Mouse (Mus musculus): Measurements from ENCODE around the gene Cenpb.
"Not testable (repeated sequence)": the region's sequence is repeated elsewhere in the genome, so short reads cannot be mapped to it uniquely, and the experiment has no call there.

Cenpb gene

DNA sequence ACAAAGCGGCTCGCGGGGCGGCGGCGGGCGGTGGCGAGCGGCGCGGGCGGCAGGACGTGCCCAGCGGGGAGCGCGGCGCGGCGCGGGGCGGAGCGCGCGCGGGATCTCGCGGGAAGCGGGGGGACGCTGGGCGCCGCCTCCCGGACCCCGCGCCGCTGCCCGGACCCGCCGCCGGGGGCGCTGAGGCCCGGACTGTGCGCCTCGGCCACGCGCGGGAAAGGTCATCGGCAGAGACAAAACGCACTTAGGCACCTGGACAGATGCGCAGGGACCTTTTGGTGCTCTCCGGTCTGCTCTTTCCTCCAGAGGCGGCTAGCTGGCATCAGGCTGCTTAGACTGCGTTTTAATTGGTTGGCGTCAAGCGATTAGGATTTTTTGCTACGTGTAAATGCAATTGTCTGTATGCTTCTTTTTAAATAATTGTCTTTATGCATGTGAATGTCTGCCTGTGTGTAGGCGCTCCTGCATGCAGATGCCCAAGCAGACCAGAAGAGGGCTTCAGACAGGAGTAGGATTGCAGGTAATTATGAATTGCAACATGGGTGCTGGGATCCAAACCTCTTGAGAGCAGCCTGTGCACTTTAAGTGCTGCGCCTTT is at the start of gene Cenpb:
TSS of gene Cenpb (minus strand) at position 78 of the 598 bp plus-strand sequence.
- peak; percentile 82 for DNase-seq (ENCODE audit: low read depth, low spot score)

DNA sequence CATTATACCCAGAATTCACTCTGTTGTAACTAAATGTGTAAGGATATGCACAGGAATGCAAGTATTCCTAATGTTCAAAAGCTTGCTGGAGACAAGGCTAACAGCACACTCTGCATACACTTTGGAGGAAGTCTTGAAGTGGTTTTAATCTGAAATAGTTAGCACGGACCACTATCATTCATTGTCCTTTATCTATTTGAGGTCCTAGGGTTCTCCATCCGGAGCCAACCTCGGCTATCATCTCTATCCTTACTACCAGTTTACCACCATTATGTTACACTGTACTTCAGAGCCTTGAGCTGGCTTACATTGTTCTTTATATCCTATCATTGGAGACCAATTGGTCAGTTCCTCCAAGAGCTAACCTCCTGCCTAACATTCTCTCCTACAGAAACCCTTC is 47.4 kb upstream of the Cenpb start:
- DNase-seq (ENCODE audit: low read depth, low spot score), result no peak

DNA sequence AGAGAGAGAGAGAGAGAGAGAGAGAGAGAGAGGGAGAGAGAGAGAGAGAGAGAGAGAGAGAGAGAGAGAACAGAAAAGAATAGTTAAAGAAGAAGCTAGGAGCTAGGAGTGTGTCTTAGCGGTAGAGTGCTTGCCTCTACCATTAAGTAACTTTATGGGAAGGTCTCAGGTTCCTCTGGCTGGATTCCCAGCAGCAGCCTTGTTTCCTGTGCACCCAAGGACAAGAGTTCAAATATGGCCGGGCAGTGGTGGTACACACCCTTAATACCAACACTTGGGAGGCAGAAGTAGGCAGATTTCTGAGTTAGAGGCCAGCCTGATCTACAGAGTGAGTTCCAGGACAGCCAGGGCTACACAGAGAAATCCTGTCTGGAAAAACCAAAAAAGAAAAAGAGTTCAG is 46.8 kb upstream of the Cenpb start:
- DNase-seq (ENCODE audit: low read depth, low spot score), result not testable (repeated sequence)

DNA sequence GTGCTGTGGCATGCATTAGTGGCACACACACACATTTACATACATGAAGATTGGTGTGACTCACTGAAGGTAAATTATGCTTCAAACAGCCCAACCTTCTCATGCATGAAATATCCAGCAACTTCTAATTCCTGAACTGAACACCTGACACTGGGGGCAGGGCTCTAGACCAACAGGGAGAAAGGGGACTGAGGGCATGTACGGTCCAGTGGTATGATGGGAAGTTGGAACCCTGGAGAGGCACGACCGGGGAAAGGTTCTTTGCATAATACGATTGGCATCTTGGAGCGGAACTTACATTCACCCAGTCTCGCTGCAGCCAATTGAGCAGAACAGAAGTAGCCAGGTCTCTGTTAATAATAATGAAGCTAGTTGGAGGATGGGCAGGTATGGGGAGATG is 45.3 kb upstream of the Cenpb start:
- no peak for DNase-seq (ENCODE audit: low read depth, low spot score)

DNA sequence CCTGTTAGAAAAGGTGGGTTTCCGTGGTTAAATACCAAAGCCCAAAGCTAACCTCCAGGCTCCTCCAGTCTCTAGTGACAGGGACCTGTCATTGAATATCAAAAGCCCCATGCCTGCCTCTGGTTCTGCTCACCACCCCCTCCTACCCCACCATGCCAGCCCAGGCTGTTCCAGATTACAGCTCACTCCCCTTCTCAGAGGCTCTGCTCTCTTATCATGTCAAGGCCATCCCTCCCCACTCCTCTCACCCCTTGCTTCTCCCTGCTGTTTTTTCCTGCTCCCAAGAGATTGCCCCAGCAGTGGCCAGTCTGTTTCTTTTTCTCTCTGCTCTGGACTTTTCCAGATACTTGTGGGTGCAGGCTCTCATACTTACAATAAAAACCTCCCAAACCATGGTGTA is 43.7 kb upstream of the Cenpb start:
- no peak for DNase-seq (ENCODE audit: low read depth, low spot score)

DNA sequence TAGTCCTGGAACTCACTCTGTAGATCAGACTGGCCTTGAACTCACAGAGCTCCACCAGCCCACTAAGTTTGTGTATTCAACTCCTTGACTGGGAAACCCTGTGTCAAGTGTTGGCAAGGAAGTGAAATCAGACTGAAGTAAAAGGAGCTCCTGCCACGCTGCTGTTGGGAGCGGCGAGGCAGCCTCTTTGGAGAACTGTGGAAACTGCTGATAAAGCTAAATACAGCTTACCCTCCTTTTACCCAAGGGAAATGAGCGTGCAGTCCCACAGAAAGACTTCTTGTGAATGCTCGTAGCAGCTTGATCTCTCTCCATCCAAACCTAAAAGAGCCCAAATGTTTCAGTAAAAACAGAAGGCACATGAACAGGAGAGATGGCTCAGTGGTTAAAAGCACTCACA is 42.7 kb upstream of the Cenpb start:
- no peak for DNase-seq (ENCODE audit: low read depth, low spot score)

DNA sequence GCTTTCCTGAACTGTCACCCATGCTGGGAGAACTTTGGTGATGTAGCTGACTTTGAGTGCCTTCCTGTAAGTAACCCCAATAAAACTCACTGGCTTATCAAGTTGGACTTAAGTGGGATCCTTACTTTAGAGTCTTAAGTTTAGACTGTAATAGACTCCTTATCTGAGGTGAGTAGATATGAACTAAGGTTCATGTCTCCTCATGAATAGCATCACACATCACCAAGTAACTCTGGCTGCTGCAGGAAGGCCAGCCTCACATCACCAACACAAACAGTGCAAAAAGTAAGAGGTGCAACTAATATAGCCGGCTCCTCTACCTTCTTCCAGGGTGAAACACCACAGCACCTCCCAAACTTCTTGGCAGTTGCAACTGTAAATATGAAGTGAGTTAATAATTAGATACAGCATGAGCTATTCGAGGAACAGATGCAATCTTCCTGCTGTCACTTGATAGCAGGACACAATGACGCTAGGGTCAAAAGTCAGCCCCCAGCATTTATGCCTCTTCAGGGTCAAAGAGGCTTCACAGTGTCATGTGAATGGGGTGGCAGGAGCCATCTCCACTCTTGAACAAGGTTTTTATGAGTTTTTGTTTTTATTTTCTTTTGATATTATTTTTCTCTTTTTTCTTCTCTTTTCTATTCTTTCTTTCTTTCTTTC is 42.1 kb upstream of the Cenpb start:
- DNase-seq (ENCODE audit: low read depth, low spot score), result no peak

DNA sequence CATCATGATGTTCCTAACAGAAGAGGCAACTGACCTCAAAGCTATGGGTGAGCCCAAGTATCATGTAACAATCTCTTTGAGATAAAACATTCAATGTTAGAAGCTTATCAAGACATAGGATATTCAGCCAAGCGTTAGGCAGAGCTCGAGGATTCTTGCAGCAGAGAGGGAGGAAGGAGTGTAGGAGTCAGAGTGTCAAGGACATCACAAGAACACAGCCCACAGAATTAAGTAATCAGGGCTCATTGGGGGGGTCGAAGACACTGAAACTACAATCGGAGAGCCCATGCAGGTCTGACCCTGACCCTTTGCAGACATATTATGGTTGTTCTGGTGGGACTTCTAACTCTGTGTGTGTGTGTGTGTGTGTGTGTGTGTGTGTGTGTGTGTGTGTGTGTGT is 40.2 kb upstream of the Cenpb start:
- no peak for DNase-seq (ENCODE audit: low read depth, low spot score)

DNA sequence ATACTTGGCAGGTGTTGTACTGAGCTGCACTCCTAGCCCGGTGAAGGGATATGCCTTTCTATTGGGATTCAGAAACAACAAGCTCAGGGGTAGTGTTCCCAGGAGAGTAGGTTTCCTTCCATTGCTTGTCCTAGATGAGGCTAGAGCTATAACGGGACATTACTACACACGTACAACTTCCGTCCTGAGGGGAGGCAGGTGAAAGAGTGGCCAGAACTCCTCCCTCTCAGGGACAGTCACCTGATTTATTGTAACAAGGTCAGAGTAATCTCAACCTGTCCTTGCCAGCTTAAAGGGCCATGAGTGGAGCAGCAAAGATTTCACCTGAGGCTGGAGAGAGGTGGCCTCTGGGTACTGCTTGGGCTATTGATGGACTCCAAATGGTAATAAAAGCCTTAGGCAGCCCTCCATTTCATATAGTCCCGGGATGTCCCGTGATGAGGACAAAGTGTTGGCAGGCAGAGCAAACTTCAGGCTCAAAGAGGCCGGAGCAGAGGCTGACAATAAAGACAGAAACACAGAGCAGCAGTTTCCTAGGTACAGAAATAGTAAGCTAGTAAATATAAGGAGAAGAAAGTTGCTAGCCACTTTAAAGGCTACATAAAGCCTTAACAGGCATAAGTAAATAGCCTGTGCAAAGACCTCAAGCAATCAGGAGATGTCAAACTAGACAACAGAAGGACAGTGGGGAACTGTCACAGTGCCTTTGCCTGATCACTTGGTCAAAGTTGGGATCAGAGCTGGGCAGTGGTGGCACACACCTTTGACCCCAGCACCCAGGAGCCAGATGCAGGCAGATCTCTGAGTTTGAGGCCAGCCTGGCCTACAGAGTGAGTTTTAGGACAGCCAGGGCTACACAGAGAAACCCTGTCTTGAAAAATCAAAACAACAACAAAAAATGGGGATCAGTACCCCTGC is 36.3 kb upstream of the Cenpb start:
- no peak for DNase-seq (ENCODE audit: low read depth, low spot score)

DNA sequence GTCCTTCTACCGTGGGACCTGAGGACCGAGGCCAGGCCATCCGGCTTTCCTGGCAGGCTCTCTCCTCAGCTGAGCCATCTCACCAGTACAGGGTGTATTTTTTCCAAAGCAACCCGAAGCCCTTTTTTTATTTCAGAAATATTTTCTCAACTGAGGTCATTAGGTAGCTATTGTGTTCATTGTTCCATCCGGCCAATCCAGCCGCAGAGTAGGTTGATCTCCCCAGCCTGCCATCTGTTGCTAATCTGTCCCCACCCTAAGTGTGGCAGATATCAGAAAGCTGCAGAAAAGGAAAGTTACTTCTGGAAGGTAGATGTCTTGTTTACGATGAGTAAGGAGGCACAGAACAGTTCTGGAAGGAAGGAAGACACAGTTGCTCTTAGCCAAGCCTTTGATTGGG is 33.9 kb upstream of the Cenpb start:
- DNase-seq (ENCODE audit: low read depth, low spot score), result no peak

DNA sequence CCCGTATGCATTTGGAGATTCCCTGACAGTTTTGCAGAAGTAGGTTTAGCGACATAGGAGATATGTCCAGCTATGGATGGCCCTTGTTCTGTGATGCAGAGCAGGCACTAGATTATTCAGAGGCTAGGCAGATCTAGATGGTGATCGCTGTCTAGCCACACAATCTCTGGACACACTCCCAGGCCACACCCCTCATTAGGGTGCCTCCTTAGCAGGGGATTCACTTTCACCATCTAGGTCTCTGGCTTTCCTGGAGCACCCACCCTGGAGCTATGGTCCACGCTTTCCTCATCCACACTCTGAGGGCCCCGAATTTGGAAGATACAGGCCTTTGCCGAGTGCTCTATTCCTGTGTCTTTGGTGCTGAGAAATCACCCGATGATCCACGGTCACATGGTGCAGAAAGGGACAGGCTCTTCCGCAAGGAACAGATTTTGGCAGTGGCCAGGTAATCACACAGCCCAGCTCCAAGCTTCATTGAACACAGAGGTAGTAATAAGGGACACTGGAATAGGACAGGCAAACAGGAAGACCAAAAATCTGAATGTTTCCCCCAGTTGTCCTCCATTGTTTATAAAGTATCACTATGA is 31.3 kb upstream of the Cenpb start:
- DNase-seq (ENCODE audit: low read depth, low spot score), result no peak

DNA sequence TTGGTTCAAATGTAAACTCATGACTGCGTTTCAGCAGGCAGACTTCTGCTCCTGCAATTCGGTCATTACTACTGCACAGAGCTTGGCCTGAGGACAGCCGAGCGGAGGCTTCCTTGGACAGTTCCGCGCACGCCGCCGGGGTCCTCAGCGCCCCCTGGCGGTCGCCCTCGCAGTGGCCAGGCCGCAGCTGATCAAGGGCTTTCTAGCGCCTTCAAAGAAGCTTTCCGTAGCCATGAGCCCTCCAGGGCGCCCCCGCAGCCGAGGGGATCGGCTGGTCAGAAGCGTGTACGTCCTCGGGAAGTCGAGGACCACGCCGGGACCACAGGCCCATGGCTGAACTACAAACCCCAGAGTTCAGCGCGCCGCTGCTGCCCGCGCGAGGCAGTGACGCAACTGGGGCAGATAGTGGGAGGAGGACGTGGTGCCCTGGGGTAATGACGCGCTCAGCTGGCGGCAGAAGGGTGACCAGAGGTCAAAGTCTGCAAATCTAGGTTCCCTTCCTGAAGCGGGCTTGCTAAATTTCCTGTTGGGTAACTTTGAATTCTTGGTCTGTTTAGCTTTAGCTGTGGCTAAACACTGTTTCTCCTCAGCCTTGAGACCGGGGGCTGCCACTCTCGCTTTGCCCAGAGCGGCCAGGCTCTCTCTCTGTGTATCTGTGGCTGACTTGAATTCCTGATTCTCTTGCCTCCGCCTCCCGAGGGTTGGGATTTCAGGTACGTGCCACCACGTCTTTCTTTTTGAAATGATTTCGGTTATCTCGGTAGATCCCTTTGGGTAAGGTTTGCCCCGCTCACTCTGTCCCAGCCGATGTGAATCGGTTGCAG is 30.3 kb upstream of the Cenpb start:
- DNase-seq (ENCODE audit: low read depth, low spot score), result peak; percentile 94

DNA sequence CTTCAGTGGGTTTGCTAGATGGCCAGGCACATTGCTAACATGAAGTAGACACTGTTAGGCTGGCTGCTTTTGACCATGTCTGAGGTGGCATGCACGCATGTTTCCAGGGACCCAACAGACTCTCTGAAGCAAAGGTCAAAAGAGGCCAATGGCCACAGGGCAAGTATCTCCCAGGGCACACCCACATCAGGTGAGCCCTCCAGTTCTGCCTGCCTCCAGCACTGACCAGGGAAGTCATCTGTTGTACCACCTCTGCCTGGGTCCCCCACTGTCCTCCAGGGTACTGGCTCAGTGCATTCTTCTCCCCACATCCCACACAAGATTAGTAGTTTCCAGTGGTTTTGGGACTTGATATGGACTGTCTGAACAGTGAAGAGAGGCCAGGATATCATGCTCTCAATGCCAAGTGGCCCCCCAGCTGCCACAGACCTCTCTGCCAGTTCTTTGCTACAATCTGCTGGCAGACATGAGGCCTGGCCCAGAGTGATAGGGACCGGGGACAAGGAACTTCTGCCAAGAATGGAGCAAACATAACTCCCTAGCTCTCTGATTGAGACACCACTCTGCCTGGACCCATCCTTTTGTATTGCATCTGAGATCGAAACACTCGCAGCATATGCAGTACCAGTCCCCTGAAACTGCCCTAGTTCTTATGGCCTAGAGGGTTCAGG is 29.4 kb upstream of the Cenpb start:
- no peak for DNase-seq (ENCODE audit: low read depth, low spot score)

DNA sequence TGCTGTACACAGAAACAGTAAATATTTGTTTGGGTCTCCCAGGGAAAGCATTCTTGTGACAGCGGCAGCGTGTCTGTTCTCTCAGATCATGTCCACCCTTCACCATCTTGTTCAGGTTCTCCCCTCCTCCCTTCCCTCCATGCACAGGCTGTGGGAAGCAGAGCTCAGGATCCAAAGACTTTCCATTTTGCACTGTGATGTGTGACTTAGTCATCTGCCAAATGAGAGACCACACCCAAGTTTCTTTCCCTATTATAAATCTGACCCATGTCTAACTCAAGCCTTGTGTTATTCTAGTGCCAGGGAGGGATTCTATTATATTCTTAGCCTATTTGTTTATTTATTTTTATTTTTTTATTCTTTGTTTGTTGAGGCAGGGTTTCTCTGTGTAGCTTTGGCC is 28.5 kb upstream of the Cenpb start:
- DNase-seq (ENCODE audit: low read depth, low spot score), result no peak

DNA sequence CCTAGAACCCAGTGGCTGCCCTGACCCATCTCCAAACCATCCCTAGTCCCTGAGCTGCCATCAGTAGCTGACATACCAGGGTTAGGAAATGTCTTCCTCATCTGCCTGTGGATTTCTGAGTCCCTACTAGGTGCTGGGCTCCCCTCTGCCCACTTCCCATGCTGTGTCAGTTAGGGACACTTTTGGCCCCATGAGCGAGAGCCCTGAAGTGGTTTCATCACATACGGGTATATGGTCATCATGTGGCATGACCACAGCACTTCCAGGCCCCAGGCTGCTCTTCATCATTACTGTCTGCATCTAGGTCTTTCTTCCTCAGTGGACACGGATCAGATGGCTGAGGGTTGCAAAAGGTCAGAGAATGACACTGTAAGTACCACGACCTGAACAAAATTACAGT is 26.9 kb upstream of the Cenpb start, which contains the start of gene Ap5s1:
TSS of gene Ap5s1 (plus strand) at position 301 of the 400 bp plus-strand sequence.
- DNase-seq (ENCODE audit: low read depth, low spot score), result no peak

DNA sequence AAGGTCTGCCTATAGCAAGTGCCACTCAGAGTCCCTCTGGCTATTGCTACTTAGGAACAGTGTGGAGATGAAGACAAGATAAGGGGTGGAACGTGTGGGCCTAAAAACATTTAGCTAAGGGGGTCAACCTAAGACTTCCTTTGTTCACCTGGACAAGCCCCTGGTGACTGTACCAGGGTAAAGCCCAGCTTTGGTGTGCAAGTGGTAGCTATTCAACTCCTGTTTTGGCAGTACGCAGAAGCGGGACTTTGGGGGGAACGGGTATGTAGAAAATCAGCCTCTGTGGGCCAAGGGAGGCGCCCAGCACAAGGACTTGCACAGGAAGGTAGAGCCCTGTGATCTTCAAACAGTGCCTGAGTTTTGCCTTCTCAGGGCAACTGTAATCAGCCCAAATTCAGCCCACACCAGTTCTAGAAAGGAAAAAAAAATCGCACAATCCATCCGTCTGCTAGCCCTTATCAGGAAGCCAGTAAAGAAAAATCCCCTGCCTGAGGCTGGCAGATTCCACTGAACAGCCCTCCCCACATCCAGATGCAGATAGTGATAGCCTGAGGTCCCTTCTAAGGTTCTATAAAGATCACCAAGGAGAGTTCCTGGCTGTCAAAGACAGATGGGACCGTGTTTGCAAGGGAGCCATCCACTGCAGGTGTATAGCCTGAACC is 25.8 kb upstream of the Cenpb start:
- no peak for DNase-seq (ENCODE audit: low read depth, low spot score)

DNA sequence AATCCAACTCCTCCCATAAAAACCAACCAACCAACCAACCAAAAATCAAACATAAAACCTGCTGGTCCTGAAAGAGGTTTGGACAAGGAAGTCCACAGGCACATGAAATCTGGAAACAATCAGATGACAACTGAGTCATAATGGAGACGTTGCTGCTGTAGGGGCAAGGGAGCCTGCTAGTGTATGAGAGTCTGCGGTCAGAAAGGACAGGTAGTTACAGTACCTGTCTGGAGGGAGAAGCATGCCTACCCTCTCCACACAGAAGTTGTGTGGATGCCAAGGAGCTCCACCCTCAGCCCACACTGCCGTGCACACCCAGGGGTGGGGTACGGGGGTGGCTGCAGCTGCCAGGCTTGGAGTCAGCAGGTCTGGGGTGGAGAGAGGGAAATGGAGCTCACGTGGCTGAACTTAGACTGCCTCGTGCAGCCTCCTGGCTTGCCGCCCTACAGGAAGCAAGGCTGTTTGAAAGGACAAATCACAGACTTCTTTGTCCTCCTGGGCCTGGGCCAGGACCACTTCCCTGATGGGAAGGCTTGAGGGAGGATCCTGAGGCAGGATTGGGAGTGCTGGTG is 24.6 kb upstream of the Cenpb start:
- peak; percentile 22 for DNase-seq (ENCODE audit: low read depth, low spot score)

DNA sequence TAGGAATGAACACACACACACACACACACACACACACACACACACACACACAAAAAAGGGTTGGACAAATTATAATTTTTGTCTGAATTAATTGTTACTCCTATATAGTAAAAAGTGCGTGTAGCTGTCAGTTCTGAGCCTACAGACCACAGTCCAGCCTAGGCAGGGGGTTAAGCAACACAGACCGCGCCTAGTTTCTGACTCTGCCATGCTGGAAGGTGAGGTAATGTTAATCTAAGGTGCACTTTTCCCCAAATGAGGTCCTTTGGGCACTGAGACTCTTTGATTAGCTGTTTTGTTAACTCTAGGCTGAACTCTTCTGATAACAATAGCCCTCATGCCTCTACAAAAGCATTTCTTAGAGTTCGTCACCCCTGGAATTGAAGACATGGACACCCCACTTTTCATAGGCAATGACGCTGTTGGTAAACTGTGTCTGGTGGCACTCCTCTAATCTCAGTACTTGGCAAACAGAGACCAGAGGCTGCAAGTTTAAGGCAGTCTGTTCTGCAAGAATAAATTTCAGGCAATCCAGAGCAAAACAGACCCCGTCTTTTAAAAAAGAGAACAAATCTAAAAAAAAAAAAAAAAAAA is 24.0 kb upstream of the Cenpb start:
- DNase-seq (ENCODE audit: low read depth, low spot score), result no peak

DNA sequence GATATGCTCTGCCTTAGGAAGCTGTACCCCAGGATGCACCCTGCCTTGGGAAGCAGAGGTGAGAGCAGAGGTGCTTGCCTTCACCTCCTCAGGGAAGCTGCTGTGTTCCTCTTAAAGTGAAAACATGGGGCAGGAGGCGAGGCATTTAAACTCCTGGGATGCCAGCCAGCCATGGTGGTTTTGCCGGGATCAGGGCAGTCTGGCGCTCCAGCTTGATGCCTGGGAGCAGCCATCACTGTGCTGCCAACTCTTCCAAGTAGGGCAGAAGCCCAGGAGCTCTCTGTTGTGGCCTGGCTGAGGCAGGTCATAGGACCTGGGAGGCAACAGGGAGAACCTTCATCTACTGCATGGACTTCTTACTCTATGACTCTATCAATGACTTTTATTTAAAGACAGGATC is 21.4 kb upstream of the Cenpb start:
- no peak for DNase-seq (ENCODE audit: low read depth, low spot score)

DNA sequence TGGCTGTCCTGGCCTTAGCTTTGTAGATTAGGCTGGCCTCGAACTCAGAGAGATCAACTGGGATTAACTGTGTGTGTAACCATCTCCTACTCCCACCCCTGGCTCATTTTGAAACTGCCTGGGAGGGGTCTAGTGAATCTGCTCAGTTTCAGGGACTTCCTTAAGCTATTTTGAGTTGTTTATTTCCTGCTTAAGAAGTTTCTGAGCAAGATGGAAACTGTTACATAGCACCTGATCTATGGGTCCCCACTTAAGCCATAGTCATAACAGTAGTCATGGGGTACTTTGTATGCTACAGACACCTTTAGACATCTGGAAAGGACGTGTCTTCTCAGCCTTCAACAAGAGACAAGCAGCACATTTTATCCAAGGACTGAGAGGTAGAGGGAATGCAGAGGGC is 20.8 kb upstream of the Cenpb start:
- DNase-seq (ENCODE audit: low read depth, low spot score), result no peak

All from CD4-positive, CD25-positive, alpha-beta regulatory T cell, adult 2 months (primary cell).